Mouse (Mus musculus): ENCODE results near the gene H2-Ob. TPM values are rescaled to one million over a fixed set of nuclear protein-coding genes. Genes with fewer than 3 reads are reported as not detected.

H2-Ob gene
- polyA plus RNA-seq, 1 experiment from 2014 or later: 0.33 TPM

- H3K9ac ChIP-seq (ENCODE audit: low read depth, low read length): no peak overlapping the region
- 91% methylated on average over 3 of the region's 3 CpGs for WGBS
- H3K9me3 ChIP-seq (ENCODE audit: control insufficient read depth, low read length): no peaks in the 10 kb centered on the region; the same call in 1 of the 2 replicates
- no peak overlapping the region for H3K4me3 ChIP-seq (ENCODE audit: low read length)
- H3K27me3 ChIP-seq (replicated peaks; ENCODE audit: control insufficient read depth, insufficient read depth, low read length): no peaks in the 10 kb centered on the region
- H3K27ac ChIP-seq (ENCODE audit: low read depth, low read length): no peak overlapping the region
- H3K36me3 ChIP-seq (ENCODE audit: control insufficient read depth, insufficient read depth, low read length): no peaks in the 10 kb centered on the region
- ATAC-seq: no peak
- no peak overlapping the region for H3K4me2 ChIP-seq (ENCODE audit: low read length)
- no peaks in the 10 kb centered on the region for H3K4me1 ChIP-seq (ENCODE audit: control insufficient read depth, insufficient read depth, low read depth, low read length)
Observed at GRCm38 (mm10) chr17:34247047-34247446, 8.3 kb downstream of the H2-Ob start.

DNA sequence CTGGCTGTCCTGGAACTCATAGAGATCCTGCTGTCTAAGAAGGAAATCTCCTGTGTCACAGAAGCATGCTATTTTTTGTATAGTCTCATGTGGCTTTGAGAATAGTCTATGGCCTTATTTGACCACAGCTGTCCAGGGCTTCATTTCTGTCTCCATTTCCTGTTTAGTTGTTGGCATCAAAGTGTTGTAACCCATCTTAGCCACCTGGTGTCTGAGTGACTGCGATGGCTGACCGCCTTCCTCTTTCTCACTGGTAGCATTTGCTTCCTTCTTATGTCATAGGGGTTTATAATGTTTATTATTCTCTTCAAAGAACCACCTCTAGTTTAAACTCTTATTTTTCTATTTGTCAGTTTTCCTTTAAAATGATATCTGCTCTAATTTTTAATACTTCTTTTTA, 10.1 kb downstream of the H2-Ob start:
- H3K4me3 ChIP-seq (ENCODE audit: low read length): no peak overlapping the region
- no peak overlapping the region for H3K9ac ChIP-seq (ENCODE audit: low read depth, low read length)
- no peaks in the 10 kb centered on the region for H3K9me3 ChIP-seq (ENCODE audit: control insufficient read depth, low read length)
- H3K27me3 ChIP-seq (replicated peaks; ENCODE audit: control insufficient read depth, insufficient read depth, low read length): no peaks in the 10 kb centered on the region
- 70% methylated on average over 2 of the region's 2 CpGs for WGBS
- no peak overlapping the region for H3K27ac ChIP-seq (ENCODE audit: low read depth, low read length)
- no peak overlapping the region for H3K4me2 ChIP-seq (ENCODE audit: low read length)
- H3K36me3 ChIP-seq (ENCODE audit: control insufficient read depth, insufficient read depth, low read length): no peaks in the 10 kb centered on the region
- no peak for ATAC-seq
- H3K4me1 ChIP-seq (ENCODE audit: control insufficient read depth, insufficient read depth, low read depth, low read length): no peaks in the 10 kb centered on the region

DNA sequence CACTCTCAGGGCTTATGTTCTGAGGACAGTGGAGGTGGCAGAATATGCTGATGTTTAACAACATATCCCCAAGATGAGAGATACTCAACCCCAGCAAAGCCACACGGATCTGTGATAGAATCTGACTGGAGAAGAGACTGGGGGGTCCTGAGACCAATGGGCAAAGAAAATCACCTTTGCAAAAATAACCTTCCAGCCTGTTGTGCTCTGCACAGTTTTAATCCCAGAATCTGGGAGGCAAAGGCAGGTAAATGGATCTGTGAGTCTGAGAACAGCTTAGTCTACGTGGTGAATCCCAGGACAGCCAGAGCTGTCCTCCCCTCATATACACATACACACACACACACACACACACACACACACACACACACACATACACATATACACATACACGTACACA, 10.7 kb downstream of the H2-Ob start:
- Histone ChIP-seq H3K27ac (ENCODE audit: low read depth, low read length) (no peak overlapping the region), H3K4me3 (ENCODE audit: low read length) (no peak overlapping the region), H3K4me1 (ENCODE audit: control insufficient read depth, insufficient read depth, low read depth, low read length) (no peaks in the 10 kb centered on the region), H3K36me3 (ENCODE audit: control insufficient read depth, insufficient read depth, low read length) (no peaks in the 10 kb centered on the region), H3K4me2 (ENCODE audit: low read length) (no peak overlapping the region), H3K27me3 (replicated peaks; ENCODE audit: control insufficient read depth, insufficient read depth, low read length) (no peaks in the 10 kb centered on the region), H3K9ac (ENCODE audit: low read depth, low read length) (no peak overlapping the region), H3K9me3 (ENCODE audit: control insufficient read depth, low read length) (no peaks in the 10 kb centered on the region)
- WGBS: 46% methylated on average over 3 of the region's 3 CpGs
- ATAC-seq: no peak

GRCm38 (mm10) chr17:34249878-34250277, 11.2 kb downstream of the H2-Ob start:
- H3K27me3 ChIP-seq (replicated peaks; ENCODE audit: control insufficient read depth, insufficient read depth, low read length): no peaks in the 10 kb centered on the region
- H3K9me3 ChIP-seq (ENCODE audit: control insufficient read depth, low read length): no peaks in the 10 kb centered on the region
- 20% methylated on average over 4 of the region's 4 CpGs for WGBS
- H3K4me3 ChIP-seq (ENCODE audit: low read length): no peak overlapping the region
- H3K36me3 ChIP-seq (ENCODE audit: control insufficient read depth, insufficient read depth, low read length): no peaks in the 10 kb centered on the region
- no peaks in the 10 kb centered on the region for H3K4me1 ChIP-seq (ENCODE audit: control insufficient read depth, insufficient read depth, low read depth, low read length)
- no peak overlapping the region for H3K4me2 ChIP-seq (ENCODE audit: low read length)
- H3K27ac ChIP-seq (ENCODE audit: low read depth, low read length): no peak overlapping the region
- ATAC-seq: no peak
- no peak overlapping the region for H3K9ac ChIP-seq (ENCODE audit: low read depth, low read length)

GRCm38 (mm10) chr17:34251666-34252065, 13.0 kb downstream of the H2-Ob start:
- ATAC-seq: no peak
- WGBS: 50% methylated on average over 4 of the region's 4 CpGs
- no peak overlapping the region for H3K9ac ChIP-seq (ENCODE audit: low read depth, low read length)
- no peaks in the 10 kb centered on the region for H3K27me3 ChIP-seq (replicated peaks; ENCODE audit: control insufficient read depth, insufficient read depth, low read length)
- no peaks in the 10 kb centered on the region for H3K9me3 ChIP-seq (ENCODE audit: control insufficient read depth, low read length)
- no peaks in the 10 kb centered on the region for H3K4me1 ChIP-seq (ENCODE audit: control insufficient read depth, insufficient read depth, low read depth, low read length)
- no peak overlapping the region for H3K27ac ChIP-seq (ENCODE audit: low read depth, low read length)
- no peak overlapping the region for H3K4me3 ChIP-seq (ENCODE audit: low read length)
- H3K4me2 ChIP-seq (ENCODE audit: low read length): no peak overlapping the region
- no peaks in the 10 kb centered on the region for H3K36me3 ChIP-seq (ENCODE audit: control insufficient read depth, insufficient read depth, low read length)

DNA sequence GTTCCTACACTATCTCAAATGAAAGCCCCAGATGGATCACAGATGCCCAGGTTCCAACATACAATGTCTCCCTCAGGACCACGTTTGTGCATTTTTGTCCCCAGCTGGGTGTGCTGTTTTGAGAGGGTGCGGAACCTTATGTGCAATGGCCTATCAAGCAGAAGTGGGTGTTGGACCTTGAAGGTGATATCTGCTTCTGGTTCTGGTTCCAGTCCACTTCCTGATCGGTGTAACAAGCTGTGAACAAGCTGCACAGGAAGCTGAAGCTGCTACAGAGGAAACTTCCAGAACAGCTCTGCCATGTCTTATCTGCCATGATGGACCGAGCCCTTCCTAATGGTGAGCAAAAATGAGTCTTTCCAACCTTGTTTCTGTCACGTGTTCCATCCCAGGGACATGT, 17.8 kb downstream of the H2-Ob start:
- no peaks in the 10 kb centered on the region for H3K27me3 ChIP-seq (replicated peaks; ENCODE audit: control insufficient read depth, insufficient read depth, low read length)
- ATAC-seq: no peak
- no peaks in the 10 kb centered on the region for H3K4me1 ChIP-seq (ENCODE audit: control insufficient read depth, insufficient read depth, low read depth, low read length)
- H3K4me3 ChIP-seq (ENCODE audit: low read length): no peak overlapping the region
- no peaks in the 10 kb centered on the region for H3K36me3 ChIP-seq (ENCODE audit: control insufficient read depth, insufficient read depth, low read length)
- H3K27ac ChIP-seq (ENCODE audit: low read depth, low read length): no peak overlapping the region
- H3K9ac ChIP-seq (ENCODE audit: low read depth, low read length): no peak overlapping the region
- no peak overlapping the region for H3K4me2 ChIP-seq (ENCODE audit: low read length)
- 82% methylated on average over 5 of the region's 5 CpGs for WGBS
- no peaks in the 10 kb centered on the region for H3K9me3 ChIP-seq (ENCODE audit: control insufficient read depth, low read length)

DNA sequence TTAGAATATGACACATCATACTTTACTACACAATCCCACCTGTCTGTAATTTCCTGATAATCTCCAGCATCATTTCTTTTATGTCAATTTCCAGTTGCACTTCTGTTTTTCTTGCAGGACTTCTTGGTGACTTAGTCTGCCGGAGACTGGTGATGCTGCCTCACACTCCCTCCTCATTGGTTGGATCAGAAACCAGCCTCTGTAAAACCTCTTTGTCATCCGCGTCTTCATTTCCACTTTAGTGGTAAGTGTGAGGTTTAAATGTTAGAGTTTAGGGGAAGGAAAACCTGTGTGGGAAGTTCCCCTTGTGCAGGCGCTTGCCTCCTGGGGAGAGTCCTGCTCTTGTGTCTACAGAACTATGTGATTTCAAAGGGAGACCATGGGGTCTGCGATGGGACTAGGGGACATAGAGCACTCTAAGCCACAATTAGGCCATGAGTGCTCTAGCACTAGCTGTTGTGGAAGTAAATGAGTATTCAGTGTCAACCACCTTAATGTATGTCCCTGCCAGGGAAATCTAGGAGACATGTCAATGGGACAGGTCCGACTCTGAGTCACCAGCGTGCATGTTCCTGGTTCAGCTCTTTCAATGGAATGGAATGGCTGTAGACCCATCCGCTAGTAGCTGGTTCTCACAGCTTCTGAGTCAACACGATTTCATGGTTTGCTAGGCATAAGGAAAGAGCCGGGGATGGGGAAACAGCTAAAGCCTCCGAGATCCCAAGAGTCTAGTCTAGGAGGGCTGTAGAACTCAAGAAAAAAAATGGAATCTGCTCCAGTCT, 19.1 kb downstream of the H2-Ob start, which contains the start of gene H2-Ab1:
Gene H2-Ab1, plus strand, starts transcription at position 96 of the 782 bp plus-strand sequence.
- Histone ChIP-seq H3K27me3 (replicated peaks; ENCODE audit: control insufficient read depth, insufficient read depth, low read length) (no peaks in the 10 kb centered on the region), H3K4me1 (ENCODE audit: control insufficient read depth, insufficient read depth, low read depth, low read length) (no peaks in the 10 kb centered on the region), H3K4me2 (ENCODE audit: low read length) (no peak within 1 kb of the TSS), H3K9ac (ENCODE audit: low read depth, low read length) (no peak within 1 kb of the TSS), H3K9me3 (ENCODE audit: control insufficient read depth, low read length) (no peaks in the 10 kb centered on the region), H3K4me3 (ENCODE audit: low read length) (no peak within 1 kb of the TSS), H3K36me3 (ENCODE audit: control insufficient read depth, insufficient read depth, low read length) (no peaks in the 10 kb centered on the region), H3K27ac (ENCODE audit: low read depth, low read length) (no peak within 1 kb of the TSS)
- no peak for ATAC-seq
- WGBS: 74% methylated on average over 11 of the region's 11 CpGs

GRCm38 (mm10) chr17:34260551-34260950, 21.8 kb downstream of the H2-Ob start:
- H3K4me2 ChIP-seq (ENCODE audit: low read length): no peak overlapping the region
- no peaks in the 10 kb centered on the region for H3K36me3 ChIP-seq (ENCODE audit: control insufficient read depth, insufficient read depth, low read length)
- H3K4me3 ChIP-seq (ENCODE audit: low read length): no peak overlapping the region
- H3K4me1 ChIP-seq (ENCODE audit: control insufficient read depth, insufficient read depth, low read depth, low read length): peaks cover 10% of the 10 kb centered on the region
- no peak overlapping the region for H3K9ac ChIP-seq (ENCODE audit: low read depth, low read length)
- H3K27me3 ChIP-seq (replicated peaks; ENCODE audit: control insufficient read depth, insufficient read depth, low read length): no peaks in the 10 kb centered on the region
- H3K27ac ChIP-seq (ENCODE audit: low read depth, low read length): no peak overlapping the region
- 73% methylated on average over 5 of the region's 5 CpGs for WGBS
- no peak for ATAC-seq
- no peaks in the 10 kb centered on the region for H3K9me3 ChIP-seq (ENCODE audit: control insufficient read depth, low read length)

GRCm38 (mm10) chr17:34261502-34261901, 22.8 kb downstream of the H2-Ob start:
- Histone ChIP-seq H3K9me3 (ENCODE audit: control insufficient read depth, low read length) (no peaks in the 10 kb centered on the region), H3K27ac (ENCODE audit: low read depth, low read length) (no peak overlapping the region), H3K4me2 (ENCODE audit: low read length) (no peak overlapping the region), H3K4me1 (ENCODE audit: control insufficient read depth, insufficient read depth, low read depth, low read length) (peaks cover 10% of the 10 kb centered on the region), H3K9ac (ENCODE audit: low read depth, low read length) (no peak overlapping the region), H3K36me3 (ENCODE audit: control insufficient read depth, insufficient read depth, low read length) (no peaks in the 10 kb centered on the region), H3K27me3 (replicated peaks; ENCODE audit: control insufficient read depth, insufficient read depth, low read length) (no peaks in the 10 kb centered on the region), H3K4me3 (ENCODE audit: low read length) (no peak overlapping the region)
- peak; percentile 72 for ATAC-seq
- 22% methylated on average over 4 of the region's 4 CpGs for WGBS
